Mouse (Mus musculus) forebrain, embryonic 16.5 days (tissue): ENCODE results near the gene Emilin3. TPM values are rescaled to one million over a fixed set of nuclear protein-coding genes. Genes with fewer than 3 reads are reported as not detected.

ENCODE experiments used
- ATAC-seq: fragments of 200-750 bp; cut with Nextera tagmentation; 2 replicates; pipeline ENCODE4 v1.8.0; 2017; ENCODE audit warnings: mild to moderate bottlenecking, moderate library complexity
- H3K27ac ChIP-seq: fragments of 300-500 bp; sonication (generic); 2 replicates; pipeline ENCODE4 v1.5.1; 2014; ENCODE audit warnings: low read length, control low read depth
- H3K27me3 ChIP-seq: fragments of 300-500 bp; sonication (generic); replicated peaks from 2 replicates; pipeline ENCODE4 v1.6.1; 2014; ENCODE audit warnings: low read length; ENCODE audit not compliant: control insufficient read depth, insufficient read depth
- H3K36me3 ChIP-seq: fragments of 300-500 bp; sonication (generic); 2 replicates; pipeline ENCODE4 v1.6.1; 2014; ENCODE audit not compliant: control insufficient read depth, insufficient read depth
- H3K4me1 ChIP-seq: fragments of 300-500 bp; sonication (generic); replicated peaks from 2 replicates; pipeline ENCODE4 v1.6.1; 2014; ENCODE audit warnings: low read length; ENCODE audit not compliant: control insufficient read depth, insufficient read depth
- H3K4me2 ChIP-seq: fragments of 300-500 bp; sonication (generic); 2 replicates; pipeline ENCODE4 v1.6.1; 2014; ENCODE audit warnings: mild to moderate bottlenecking, low read length, control low read depth
- H3K4me3 ChIP-seq: fragments of 300-500 bp; sonication (generic); replicated peaks from 2 replicates; pipeline ENCODE4 v1.5.1; 2014; ENCODE audit warnings: mild to moderate bottlenecking, low read length, control low read depth
- H3K9ac ChIP-seq: fragments of 300-500 bp; sonication (generic); replicated peaks from 2 replicates; pipeline ENCODE4 v1.6.1; 2014; ENCODE audit warnings: low read depth, low read length, control low read depth
- H3K9me3 ChIP-seq: fragments of 300-500 bp; sonication (generic); 2 replicates; pipeline ENCODE4 v1.6.1; 2016; ENCODE audit warnings: low read length; ENCODE audit not compliant: control insufficient read depth
- WGBS: fragments of 180-500 bp; shearing (Covaris S2); extraction: QIAGEN DNeasy Blood & Tissue Kit; methylation state at CpG from one replicate; pipeline ENCODE4 v1.1.7; 2014; 5-methylcytosine and 5-hydroxymethylcytosine counted together
- polyA plus RNA-seq: library from polyadenylated mRNA; unstranded; fragments of >200 nt; fragmentation: Nextera tagmentation; extraction: Ambion mirVana; gene quantifications from 2 replicates; pipeline ENCODE4 v1.2.1, GENCODE M21; 2015

Gene Emilin3
- polyA plus RNA-seq, 1 experiment from 2014 or later: 0.43 TPM

DNA sequence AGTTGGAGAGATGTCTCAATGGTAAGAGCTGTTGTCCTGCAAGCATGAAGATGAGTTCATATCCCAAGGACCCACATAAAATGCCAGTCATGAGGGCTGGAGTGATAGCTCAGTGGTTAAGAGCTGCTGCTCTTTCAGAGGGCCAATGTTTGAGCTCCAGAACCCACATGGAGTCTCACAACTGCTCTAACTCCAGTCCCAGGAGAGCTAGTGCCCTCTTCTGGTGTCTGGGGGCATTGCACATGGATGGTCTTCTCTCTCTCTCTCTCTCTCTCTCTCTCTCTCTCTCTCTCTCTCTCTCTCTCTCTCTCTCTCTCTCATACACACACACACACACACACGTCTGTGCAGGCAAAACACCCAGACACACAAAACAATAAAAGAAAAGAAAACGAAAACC, 27.3 kb downstream of the Emilin3 start:
- Histone ChIP-seq H3K9ac (no peak overlapping the region), H3K4me2 (no peak overlapping the region), H3K27ac (no peak overlapping the region), H3K27me3 (peaks cover 8% of the 10 kb centered on the region; the same call in 1 of the 2 replicates), H3K4me1 (peaks cover 9% of the 10 kb centered on the region), H3K9me3 (no peaks in the 10 kb centered on the region), H3K36me3 (no peaks in the 10 kb centered on the region), H3K4me3 (no peak overlapping the region)
- WGBS: 23% methylated on average over 2 of the region's 2 CpGs
- ATAC-seq: no peak

DNA sequence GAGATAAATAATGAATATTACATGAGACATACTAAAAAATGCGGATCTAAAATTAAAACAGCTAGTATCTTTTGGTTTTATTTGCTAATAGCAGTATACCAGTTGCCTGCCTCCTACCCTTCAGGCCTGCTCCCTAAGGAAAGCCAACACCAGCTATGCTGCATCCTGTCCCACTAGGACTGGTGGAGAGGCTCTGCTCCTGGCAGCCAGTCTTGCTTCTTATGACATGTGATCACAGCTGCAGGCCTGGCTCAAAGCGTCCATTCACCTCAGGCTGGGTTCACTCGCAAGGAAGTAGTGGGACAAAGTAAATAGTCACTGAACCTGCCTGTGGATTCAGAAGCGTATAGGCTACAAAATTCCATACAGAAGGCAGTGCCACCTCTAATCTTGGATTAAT, 28.2 kb downstream of the Emilin3 start:
- peaks cover 9% of the 10 kb centered on the region for H3K4me1 ChIP-seq
- no peak for ATAC-seq
- no peaks in the 10 kb centered on the region for H3K36me3 ChIP-seq
- no peak overlapping the region for H3K4me3 ChIP-seq
- H3K9ac ChIP-seq: no peak overlapping the region
- peaks cover 8% of the 10 kb centered on the region; the same call in 1 of the 2 replicates for H3K27me3 ChIP-seq
- no peak overlapping the region for H3K27ac ChIP-seq
- WGBS: 77% methylated on average over 4 of the region's 4 CpGs
- H3K4me2 ChIP-seq: no peak overlapping the region
- no peaks in the 10 kb centered on the region for H3K9me3 ChIP-seq

DNA sequence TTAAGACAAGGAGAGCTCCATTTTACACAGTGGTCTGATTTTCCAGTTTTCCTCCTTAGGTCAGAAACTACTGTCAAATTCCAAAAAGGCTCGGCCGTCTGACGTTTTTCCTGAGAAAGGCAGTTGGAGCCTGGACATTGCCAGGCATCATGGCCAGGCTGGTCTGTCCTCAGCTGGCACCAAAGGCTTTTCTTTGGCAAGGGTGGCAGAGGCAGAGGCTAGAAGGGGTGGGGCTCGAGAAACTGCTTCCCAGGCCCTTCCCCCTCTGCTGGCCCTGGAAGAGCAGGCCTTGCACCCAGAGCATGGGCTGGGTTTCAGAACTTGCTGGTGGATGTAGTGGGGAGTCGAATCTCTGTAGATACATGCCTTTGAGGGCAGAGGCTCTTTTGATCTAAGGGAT, 29.7 kb downstream of the Emilin3 start:
- no peak overlapping the region for H3K9ac ChIP-seq
- peaks cover 2% of the 10 kb centered on the region for H3K4me1 ChIP-seq
- no peak for ATAC-seq
- H3K9me3 ChIP-seq: no peaks in the 10 kb centered on the region
- WGBS: 68% methylated on average over 5 of the region's 5 CpGs
- no peaks in the 10 kb centered on the region for H3K27me3 ChIP-seq
- H3K4me3 ChIP-seq: no peak overlapping the region
- H3K36me3 ChIP-seq: no peaks in the 10 kb centered on the region
- H3K4me2 ChIP-seq: no peak overlapping the region
- no peak overlapping the region for H3K27ac ChIP-seq

DNA sequence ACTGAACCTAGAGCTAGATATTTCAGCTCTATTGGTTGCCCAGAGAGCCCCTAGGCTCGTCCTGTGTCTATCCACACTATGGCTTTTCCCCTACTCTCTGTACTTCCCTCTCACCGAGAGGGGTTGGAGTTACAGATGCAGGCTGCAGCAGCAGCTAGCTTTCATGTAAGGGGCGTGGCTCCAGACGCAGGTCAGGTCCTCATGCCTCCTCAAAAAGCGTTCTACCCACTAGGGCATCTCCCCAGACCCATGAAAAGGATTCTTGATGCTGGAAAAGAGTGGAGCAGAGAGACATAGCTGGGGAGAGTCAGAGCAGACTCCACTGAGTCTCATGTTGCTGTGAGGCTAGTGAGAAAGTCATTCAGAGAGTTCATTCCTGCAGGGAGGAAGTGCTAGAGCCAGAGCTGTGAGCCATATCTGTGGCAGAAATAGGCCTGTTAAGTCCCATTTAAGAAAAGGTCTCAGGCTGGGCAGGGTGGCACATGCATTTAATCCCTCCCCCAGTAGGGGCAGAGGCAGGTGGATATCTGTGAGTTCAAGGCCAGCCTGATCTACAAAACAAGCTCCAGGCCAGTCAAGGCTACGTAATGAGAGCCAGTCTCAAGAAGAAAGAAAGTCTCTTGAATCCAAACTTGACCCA, 30.5 kb downstream of the Emilin3 start:
- no peak overlapping the region for H3K4me2 ChIP-seq
- no peaks in the 10 kb centered on the region for H3K4me1 ChIP-seq
- 49% methylated on average over 6 of the region's 6 CpGs for WGBS
- no peak overlapping the region for H3K4me3 ChIP-seq
- no peaks in the 10 kb centered on the region for H3K9me3 ChIP-seq
- no peaks in the 10 kb centered on the region for H3K36me3 ChIP-seq
- no peaks in the 10 kb centered on the region for H3K27me3 ChIP-seq
- no peak overlapping the region for H3K27ac ChIP-seq
- no peak for ATAC-seq
- H3K9ac ChIP-seq: no peak overlapping the region

DNA sequence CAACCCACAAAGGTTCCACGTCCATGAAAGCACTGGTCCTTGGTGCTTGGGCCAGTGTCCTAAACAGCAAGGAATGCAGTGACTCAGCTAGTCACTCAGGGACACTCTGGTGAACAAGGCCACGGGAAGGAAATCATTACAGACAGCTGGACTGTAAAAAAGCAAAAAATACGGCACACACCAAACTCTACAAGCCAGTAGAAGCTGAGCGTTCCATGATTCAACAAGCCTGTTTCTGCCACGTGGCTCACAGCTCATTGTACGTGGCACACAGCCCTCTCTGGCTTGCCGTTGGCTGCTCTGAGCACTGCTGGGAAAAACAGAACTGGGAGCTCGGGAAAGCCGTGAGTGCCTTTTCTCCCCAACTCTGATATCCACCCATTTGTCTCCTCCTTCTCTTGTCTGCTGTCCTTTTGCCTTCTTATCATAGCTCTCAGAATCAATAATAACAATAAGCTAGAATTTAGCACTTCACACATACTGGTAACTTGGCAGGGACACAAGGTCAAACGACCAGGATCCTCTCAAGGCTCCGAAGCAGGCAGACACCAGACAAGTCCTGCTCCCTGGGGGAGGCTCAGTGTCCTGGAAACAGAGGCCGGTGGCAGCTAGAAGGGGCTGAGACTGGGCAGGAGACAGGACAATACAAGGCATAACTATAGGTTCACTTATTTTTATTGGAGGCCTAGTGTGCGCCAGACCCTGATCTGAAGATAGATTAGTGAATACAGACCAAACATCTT, 31.5 kb downstream of the Emilin3 start, which contains the start of gene Lpin3:
Lpin3 (plus strand) TSS at position 218 of the 743 bp plus-strand sequence.
- H3K9me3 ChIP-seq: no peaks in the 10 kb centered on the region
- no peaks in the 10 kb centered on the region for H3K36me3 ChIP-seq
- 55% methylated on average over 13 of the region's 13 CpGs for WGBS
- ATAC-seq: no peak
- no peaks in the 10 kb centered on the region for H3K27me3 ChIP-seq
- H3K27ac ChIP-seq: no peak within 1 kb of the TSS
- no peaks in the 10 kb centered on the region for H3K4me1 ChIP-seq
- no peak within 1 kb of the TSS for H3K4me2 ChIP-seq
- H3K4me3 ChIP-seq: no peak within 1 kb of the TSS
- no peak within 1 kb of the TSS for H3K9ac ChIP-seq

DNA sequence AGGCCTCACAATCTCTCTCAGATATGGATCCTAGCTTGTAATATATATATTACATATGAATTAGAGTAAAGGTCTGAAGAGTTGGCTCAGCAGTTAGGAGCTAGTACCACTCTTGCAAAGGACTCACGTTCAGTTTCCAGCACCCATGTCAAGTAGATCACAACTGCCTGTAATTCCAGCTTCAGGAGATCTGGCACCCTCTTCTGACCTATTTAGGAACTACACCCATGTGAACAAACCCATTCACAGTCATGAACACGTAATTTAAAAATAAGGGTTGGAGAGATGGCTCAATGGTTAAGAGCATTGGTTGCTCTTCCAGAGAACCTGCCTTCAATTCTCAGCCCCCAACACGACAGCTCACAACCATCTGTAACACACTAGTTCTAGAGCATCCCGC, 36.0 kb downstream of the Emilin3 start:
- Histone ChIP-seq H3K9me3 (no peaks in the 10 kb centered on the region), H3K4me3 (no peak overlapping the region), H3K4me1 (peaks cover 12% of the 10 kb centered on the region), H3K4me2 (no peak overlapping the region), H3K36me3 (no peaks in the 10 kb centered on the region), H3K9ac (no peak overlapping the region), H3K27ac (no peak overlapping the region), H3K27me3 (no peaks in the 10 kb centered on the region)
- WGBS: 87% methylated on average over 4 of the region's 4 CpGs
- no peak for ATAC-seq

DNA sequence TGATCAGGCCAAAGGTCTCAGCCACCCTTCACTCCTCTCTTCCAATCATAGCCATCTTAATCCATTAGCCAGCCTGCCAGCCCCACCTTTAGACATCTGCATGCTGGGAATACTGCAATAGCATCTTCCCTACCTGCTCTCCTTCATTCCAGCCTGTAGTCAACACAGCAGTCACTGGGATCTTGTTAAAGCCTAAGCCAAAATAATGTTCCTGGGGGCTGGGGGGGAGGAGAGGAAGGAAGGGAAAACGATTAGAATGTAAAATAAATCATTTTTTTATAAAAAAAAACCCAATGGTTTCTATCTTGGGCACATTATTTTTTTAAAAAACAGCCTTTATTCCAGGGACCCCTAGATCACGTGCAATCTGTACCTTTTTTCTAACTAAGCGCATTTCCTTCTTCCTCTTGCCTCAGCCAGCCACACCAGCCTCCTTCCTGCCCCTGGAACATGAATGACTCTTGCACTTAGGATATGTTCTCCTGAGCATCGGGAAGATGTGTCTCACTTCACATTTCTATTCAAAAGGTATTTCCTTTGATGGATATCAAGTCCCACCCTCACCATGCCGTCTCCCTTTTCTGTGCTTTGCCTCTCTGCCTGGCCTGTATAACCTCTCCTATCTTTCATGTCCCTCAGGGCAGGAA, 37.8 kb downstream of the Emilin3 start:
- H3K27me3 ChIP-seq: no peaks in the 10 kb centered on the region
- H3K27ac ChIP-seq: no peak overlapping the region
- no peak for ATAC-seq
- H3K4me3 ChIP-seq: no peak overlapping the region
- peaks cover 13% of the 10 kb centered on the region for H3K4me1 ChIP-seq
- H3K9ac ChIP-seq: no peak overlapping the region
- 88% methylated on average over 5 of the region's 5 CpGs for WGBS
- no peaks in the 10 kb centered on the region for H3K36me3 ChIP-seq
- no peaks in the 10 kb centered on the region for H3K9me3 ChIP-seq
- no peak overlapping the region for H3K4me2 ChIP-seq

DNA sequence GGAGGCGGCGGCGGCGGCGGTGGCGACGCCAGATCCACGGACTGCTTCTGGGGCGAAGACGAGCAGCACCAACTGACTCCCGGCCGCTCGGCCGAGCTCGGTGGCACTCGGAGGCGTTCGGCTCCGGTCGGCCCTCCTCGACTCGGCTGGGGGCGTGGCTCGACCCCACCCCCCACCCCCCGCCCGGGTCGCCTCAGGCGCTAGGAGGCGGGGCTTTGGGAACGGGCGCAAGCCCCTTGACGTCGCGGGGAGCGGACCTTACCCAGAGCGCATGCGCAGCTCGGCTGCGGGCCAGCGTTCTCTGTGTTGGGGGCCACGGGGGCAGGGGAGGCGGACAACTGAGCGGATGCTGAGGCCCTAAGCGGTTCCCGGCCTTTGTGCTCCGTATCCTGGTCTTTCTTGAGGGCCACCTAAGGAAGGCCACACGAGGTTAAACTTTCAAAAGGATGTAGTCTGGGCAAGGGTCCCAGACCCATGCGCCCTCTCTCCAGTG, 39.2 kb downstream of the Emilin3 start, which contains the start of gene Zhx3:
Zhx3 (minus strand) TSS at position 109 of the 493 bp plus-strand sequence.
- H3K36me3 ChIP-seq: no peaks in the 10 kb centered on the region
- H3K4me1 ChIP-seq: peaks cover 13% of the 10 kb centered on the region
- ATAC-seq: peak; percentile 97
- no peaks in the 10 kb centered on the region for H3K27me3 ChIP-seq
- H3K4me3 ChIP-seq: peak within 1 kb of the TSS; percentile 86
- peak within 1 kb of the TSS; percentile 99 for H3K27ac ChIP-seq
- H3K9ac ChIP-seq: peak within 1 kb of the TSS; percentile 98
- H3K9me3 ChIP-seq: no peaks in the 10 kb centered on the region
- peak within 1 kb of the TSS; percentile 60 for H3K4me2 ChIP-seq
- WGBS: under 1% methylated on average over 41 of the region's 48 CpGs

DNA sequence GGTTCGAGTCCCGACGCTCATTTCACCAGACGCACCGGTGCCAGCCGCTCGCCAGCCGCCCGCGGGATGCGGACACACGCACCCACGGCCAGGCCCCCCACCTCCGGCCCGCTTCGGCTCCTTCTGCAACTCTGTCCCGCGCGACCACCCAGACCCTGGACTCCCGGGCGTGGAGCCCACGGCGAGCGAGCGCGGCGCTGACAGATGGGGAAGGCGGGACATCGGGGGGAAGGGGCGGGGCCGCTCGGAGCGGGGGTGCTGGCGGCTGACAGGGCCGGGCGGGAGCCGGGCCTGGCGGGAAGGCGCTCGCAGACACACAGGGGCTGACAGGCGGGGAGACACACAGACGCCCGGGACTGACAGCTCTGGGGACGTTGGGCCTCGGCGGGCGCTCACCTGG, 39.7 kb downstream of the Emilin3 start:
- WGBS: under 1% methylated on average over 41 of the region's 47 CpGs

More for the DNA sequence above, 39.7 kb downstream of the Emilin3 start:
- Histone ChIP-seq H3K36me3 (no peaks in the 10 kb centered on the region), H3K27me3 (no peaks in the 10 kb centered on the region), H3K4me1 (peaks cover 13% of the 10 kb centered on the region), H3K9me3 (no peaks in the 10 kb centered on the region), H3K4me3 (peak overlapping the region; percentile 86), H3K27ac (peak overlapping the region; percentile 99), H3K4me2 (peak overlapping the region; percentile 60), H3K9ac (peak overlapping the region; percentile 98)
- ATAC-seq: peak; percentile 93
